Mouse (Mus musculus) layer of hippocampus, postnatal 36 days (tissue): ENCODE results near the gene Cd180. TPM values are rescaled to one million over a fixed set of nuclear protein-coding genes. Genes with fewer than 3 reads are reported as not detected.

Experiments used
- DNase-seq, 2 experiments: peaks; one replicate each; pipeline ENCODE4 v3.0.0; 2022
- total RNA-seq, 2 experiments: library from RNA; stranded (reverse); gene quantifications; 2 replicates each; pipeline ENCODE4 v1.2.3; 2021

Cd180 gene
- total RNA-seq, 2 experiments from 2014 or later: 2.4 to 3.0 TPM

GRCm38 (mm10) chr13:102783531-102784310, 90.4 kb downstream of the Cd180 start:
- DNase-seq: no peak

- no peak for DNase-seq
Observed at GRCm38 (mm10) chr13:102786666-102787230, 93.4 kb downstream of the Cd180 start.
